Mouse (Mus musculus): ENCODE results near the gene Dbf4.

Gene Dbf4

DNA sequence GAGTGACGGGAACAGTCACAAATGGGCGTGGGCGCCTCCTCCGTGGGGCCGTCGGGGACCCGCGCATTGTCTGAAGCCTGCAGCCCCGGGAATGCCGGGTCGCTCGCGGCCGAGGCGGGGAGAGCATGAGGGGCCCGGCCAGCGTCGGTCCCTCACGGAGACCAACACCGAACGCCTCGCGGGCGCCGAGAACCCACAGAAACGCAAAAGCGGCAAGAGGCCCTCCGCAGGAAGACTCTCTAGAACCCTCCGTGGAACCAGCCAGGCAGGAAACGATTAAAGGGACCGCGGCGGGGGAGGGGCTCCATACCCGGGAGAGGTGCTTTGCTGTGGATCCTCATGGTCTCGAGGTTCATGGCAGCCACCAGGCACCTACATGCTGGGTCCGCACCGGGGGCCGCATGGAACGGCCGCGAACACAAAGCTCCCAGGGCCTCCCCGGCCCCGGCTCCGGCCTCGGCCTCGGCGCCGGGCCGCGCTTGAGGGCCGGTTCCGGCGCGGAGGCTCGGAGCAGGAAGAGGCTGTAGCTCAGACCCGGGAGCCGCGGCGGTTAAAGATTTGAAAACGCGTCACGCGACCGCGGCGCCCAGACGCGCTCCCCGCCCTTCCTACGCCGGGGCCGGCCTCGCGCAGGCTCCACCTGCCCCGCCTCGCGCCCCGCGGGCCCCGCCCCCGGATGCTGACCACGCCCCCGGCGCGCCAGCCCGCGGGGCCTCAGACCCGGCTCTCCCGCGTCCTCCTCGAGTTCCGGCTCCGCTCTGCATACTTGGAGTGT, at the start of gene Dbf4, which contains the start of gene Slc25a40:
Gene Dbf4, minus strand, starts transcription at position 560 of the 775 bp plus-strand sequence.
Gene Slc25a40, plus strand, starts transcription at position 694 of the 775 bp plus-strand sequence.
- peak; percentile 99 for DNase-seq

DNA sequence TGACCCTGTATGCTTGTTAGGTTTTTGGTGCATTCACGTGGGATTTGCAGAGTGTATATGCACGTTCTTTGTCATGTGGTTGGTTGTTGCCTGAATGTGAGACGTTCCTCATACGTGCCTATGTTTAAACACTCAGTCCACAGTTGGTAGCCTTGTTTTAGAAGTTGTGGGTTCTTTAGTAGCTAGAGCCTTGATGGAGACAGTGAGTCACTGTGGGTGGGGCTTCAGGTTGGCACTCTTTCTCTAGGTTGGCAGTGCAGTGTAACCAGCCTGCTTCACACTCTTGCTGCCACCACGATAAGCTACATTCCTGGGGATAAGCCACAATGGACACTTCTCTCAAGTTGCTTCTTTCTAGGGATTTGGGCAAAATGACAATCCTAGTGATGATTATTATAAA, 34.0 kb upstream of the Dbf4 start:
- DNase-seq, result no peak

DNA sequence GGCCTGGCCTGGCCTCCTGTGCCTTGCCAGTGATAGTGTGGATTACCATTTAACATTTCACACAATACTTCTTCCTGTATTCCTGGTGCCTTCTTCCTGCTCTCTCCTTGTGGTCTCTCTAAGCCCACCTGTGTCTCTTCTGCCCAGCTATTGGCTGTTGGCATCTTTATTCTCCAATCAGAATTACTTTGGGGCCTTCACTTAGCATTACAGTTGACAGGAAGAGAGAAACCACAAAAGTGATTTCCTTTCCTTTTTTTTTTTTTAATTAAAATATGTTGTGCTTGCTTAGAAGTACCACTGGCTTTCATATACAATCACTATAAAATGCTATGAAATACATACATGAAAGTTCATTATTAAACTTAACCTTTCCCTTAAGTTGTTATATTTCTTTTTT, 33.0 kb upstream of the Dbf4 start:
- no peak for DNase-seq

DNA sequence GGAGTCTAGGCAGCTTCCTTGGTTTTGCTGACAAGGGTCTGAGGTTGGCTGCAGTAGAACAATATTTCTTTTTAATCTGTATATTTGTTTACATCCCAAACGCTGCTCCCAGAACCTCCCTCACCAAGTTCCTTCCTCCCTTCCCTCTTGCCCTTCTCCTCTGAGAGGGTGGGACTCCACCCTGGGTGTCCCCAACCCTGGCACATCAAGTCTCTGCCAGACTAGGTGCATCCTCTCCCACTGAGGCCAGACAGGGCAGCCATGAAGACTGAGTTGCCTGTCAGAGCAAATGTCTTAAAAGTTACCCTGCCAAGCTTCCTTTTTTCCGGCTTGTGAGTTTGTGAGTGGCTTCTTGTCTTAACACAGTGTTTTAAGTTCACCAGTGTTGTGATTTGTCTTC, 16.6 kb upstream of the Dbf4 start:
- DNase-seq, result peak; percentile 56

DNA sequence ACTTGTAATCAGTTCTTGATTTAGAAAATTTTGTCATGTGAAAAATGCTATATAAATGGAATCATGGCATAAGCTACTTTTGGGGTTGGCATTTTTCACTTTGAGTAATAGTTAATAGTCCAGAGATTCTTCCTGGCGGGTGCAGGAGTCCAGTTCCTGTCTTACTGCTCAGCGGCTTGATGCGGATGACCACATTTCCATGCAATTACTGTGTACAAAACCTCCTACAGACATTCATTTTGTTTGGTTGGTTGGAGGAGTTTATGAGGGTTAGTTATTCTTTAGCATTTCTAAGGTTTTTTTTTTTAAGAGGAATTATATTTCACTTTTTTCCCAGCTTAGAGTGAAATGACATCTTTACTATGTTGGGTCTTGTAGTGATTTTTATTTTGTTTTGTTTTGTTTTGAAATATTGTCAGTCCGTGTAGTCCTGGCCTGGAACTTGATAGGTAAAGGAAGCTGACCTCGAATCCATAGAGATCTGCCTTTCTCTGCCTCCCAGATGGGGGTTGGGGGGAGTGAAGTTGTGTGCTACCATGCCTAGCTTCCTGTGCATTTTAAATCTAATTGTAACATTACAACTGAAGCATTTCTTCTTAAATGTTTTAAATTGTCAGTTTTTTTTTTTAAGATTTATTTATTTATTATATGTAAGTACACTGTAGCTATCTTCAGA, 15.1 kb upstream of the Dbf4 start:
- peak; percentile 62 for DNase-seq

DNA sequence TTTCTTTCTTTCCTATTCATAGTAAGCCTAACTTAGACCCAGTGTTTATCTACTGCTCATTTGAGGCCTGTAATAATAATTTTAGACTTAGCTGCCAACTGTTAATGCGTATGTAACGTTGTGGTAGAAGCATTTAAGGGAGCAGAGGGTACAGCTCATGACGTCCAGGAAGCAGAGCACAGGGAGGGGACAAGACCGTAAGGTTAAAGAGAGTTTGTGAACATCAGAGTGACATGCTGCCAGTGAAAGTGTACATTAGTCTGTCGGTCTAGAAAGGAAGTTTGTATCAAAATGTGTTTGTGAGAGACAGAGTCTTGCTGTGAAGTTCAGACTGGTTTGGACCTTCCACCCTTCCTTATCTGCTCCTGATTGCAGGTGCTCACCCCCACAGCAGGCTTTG, 3.4 kb upstream of the Dbf4 start:
- no peak for DNase-seq

DNA sequence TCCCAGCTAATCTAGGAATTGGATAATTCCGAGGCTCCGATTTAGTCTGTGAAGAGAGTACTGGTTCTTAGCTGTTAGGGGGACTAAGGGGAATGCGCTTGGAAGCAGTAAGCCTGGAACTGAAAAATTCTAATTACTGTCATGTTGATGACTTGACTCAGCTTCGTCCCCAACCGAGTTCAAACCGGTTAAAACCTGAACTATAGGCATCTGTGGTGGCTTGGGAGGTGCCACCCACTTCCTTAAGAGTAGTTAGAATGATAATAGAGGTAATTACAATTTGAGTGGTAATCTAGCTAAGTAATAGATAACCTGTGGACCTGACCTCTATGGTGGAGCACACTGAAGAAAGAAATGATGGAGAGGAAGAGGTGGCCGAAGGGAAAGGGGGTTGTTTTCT, 1.6 kb upstream of the Dbf4 start:
- DNase-seq, result no peak

DNA sequence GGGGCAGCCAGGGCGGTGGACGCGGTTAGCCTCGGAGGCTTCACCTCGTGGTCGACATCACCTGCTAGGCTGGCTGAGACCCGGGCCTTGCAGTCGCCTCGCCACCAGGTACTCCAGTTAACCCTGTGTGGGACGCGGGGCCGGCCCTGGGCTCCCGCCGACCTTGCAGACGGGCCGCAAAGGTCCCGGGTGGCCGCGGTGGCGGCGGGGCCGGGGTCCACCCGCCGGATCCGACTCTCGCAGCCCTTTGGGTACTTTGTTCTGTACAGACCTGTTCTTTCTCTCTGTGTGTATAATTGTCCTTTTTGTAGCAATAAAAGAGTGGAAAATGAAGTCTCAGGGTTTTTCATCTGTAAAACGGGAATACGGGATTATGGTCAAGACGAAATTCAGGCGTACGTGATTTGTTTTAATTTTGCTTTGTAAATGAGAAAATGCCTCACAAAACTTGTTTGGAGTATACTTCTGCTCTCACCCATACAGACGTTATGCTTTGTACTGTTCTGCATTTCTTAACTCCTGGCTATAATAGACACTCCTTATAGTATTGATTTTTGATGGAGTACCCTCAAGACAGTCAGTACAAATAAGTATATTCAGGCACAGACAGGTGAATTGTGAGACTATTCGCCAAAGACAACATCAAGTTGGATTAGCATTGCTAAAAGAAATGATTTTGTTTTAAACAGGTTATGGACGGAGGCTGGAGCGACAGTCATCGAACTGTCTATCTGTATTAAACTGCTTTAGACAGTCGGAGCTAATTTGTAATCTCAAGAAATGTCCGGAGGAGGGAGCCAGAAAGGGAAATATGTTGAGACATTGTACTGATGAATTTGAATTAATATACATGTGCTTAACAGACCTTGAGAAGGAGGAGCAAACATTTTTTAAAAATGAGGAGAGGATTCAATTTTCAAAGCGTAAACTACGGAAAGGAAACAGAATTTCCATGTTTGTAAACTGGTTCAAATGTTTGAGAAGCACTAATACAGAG, 714 bp upstream of the Dbf4 start:
- no peak for DNase-seq

DNA sequence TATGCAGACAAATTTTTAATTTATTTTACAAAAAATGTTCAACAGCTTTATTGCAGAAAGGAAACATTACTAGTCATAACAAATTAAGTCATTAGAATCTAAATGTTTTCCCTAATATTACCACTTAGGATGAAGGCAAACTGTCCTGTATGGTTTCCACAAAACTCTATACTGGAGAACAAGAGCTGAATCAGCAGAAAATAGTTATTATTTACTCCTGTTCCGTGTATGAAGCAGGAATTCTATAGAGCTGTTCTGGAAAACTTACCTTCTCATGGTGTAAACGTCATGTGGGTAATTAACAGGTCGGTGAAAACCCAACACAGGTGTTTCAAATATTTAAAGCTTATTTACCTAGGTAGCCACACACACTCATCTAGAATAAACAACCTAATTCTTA, 1.1 kb downstream of the Dbf4 start:
- no peak for DNase-seq

DNA sequence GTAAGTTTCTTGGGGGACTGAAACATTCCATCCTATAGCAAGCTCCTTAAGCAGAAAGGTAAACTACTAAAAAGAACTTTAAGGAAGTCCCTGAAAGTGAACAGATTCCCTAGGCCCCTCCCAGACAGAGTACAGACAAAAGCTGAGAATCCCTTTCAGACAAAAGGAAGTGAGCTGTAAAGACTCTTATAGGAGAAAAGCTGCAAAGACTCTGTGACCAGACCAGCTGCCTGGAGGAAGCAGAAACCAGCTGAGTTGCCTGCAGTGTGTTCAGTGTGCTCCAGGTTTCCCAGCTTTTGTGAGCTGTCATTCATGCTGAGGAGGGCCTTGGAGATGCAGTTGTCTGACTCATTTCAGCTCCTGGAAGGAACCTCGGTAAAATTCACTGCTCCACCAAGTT, 5.1 kb downstream of the Dbf4 start:
- DNase-seq, result no peak

DNA sequence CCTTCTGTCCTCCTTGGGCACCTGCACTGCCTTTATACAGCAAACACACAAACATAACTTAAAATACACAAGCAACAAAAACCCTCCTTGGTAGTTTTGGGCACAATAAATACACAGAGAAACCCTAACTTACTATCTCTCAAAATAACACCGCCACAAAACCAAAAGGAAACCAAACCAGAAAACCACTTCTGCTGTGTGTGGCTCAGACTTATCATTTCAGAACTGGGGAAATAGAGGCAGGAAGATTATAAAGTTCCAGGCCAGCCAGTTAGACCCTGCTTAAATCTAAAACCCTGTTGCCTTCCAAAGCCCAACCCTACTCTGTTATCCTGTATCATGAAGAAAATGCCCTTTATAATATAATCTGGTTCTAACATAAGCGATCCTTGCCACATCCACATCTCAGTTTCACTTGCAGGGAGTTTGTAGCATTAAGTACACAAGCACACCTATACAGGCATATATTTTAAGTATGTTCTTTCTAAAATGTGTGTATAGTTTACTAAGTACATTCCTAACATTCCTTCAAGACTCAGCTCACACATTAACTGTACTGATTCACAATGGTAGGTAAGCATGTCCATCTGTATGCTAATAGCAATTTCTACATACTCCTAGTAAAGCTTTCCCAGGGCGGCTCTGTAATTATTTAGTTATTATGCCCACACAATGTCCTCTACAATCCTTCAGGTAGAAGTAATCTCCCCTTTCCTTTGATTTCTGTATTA, 5.7 kb downstream of the Dbf4 start:
- DNase-seq, result no peak

DNA sequence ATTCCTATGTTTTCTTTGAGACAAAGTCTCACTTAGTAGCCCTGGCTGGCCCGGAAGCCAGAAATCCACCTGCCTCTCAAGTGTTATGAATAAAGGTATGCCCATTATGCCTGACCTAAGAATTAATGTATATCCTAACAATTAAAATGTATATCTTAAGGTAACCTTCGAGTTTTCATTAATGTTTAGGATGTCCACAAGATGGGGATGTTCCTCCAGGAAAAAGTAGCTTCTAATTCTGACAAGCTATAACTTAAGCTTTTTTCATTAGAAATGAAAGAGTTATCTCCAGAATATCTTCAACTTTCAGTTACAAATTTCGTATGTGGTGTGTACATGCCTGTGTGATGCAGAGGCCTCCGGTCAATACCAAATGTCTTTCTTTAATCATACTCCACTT, 13.8 kb downstream of the Dbf4 start:
- no peak for DNase-seq

DNA sequence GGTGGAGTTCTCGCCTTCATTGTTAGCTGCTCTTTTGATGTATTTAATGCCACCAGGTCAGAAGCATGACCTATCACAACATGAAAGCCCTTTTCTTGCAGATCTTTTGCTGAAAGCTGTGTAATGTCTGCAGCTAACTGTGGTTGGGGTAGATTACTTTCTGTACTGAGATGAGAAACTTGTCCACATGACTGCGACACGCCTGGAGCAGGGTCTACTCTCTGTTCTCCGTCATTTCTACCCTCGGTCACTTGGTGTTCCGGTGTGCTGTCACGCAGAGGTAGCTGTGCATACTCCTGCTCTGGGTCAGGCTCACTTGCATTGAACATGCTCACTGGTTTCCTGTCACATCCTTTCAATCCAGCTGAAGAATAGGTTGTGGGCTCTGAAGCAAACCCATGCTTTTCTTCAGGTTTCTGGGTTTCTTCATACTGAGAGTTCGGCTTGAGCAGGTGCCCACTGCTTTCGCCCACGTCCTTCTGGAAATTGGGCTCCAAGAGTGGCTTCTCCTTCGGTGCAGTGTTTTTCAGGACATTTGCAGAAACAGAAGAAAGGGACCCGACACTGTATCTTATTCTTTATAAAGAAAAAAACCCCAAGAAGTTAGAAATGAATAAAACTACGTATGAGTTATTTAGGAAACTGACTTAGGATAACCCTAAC, 24.8 kb downstream of the Dbf4 start:
- DNase-seq, result no peak

DNA sequence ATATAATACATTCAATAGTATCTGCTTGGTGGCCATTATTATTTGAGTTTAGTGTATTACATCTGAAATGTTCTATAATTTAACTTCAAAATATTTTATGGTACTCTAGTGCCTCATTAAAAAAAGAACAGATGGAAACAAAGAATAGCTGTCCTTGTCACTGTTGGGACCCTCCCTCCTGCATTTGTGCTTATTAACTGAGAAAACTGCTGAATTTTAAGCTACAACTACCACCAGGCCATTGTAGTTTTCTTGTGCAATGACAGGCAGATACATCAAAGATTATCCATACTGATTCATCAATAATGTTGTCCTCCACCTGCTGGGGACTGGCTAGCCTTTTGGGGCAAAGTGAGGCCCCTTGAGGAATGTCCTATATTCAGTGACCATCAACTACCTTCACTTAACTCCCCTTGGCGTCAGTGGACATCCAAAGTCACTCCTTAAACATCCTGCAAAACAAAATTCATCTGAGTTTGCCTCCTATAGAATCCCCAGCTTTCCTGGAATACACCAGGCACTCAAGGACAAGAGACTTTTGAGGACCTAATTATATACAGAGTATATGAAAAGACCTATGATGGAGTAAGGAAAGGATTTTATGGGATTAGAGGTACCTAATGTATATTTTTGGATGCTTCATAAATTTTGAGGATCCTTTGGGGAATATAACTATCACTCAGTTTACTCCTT, 28.5 kb downstream of the Dbf4 start:
- no peak for DNase-seq

DNA sequence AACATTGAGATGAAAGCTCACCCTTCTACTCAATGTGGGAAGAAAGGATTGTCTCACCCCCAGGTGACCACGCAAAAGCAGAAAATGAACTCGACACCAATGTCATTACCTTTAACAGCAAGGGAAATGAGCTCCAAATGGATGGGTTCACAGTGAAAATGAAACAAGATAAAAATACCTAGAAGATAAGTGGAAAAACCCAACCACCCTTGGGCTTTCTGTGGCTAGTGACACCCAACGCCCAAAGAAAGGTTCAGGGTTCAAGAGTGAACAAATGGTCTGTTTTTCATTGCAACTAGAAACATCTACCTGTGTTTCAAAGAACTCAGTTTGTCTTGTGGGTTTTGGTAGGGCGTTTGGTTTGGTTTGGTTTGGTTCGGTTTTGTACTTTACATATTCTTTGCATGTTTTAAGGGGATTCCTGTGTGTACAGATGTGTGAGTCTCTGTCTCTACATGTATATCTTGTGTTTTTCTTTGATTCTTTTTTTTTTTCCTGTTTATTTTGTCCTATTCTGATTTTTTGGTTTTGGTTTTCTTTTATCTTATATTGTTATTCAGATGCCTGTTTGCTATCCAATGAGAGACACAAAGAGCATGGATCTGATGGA, 48.1 kb downstream of the Dbf4 start:
- DNase-seq, result no peak

DNA sequence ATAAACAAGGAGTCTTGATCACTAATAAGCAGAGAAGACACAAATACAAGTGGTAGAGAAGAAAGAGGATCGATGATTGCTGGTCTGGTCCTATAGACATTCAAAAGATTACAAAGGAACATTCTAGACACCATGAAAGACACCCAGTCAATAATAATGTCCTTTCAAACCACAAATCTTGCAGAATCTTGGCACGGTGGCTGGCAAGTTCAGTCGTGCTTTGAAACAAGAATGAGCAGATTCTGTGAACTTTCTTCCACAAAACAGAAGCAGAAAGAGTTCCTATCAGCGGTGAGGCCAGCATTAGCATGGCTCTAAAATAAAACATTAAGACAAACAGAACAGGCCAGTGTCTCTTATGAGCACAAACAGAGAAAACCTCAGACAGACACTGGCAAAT, 49.1 kb downstream of the Dbf4 start:
- no peak for DNase-seq

DNA sequence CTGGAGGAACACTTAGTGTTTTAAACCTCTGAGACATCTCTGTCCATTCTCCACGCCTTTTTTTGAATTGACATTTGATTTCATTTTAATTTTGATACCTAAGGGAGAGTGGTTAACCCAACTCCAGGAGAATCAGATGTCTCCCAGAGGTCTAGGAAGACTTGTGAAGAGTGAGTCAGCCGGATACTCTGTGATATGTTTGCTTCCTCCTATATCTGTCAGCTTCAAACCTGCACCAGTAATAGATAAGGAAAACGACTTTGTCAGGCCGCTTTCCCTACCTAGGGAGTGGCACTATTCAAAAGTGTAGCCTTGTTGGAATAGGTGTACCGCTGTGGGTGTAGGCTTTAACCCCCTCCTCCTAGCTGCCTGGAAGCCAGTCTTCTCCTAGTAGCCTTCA, 53.7 kb downstream of the Dbf4 start:
- DNase-seq, result no peak

DNA sequence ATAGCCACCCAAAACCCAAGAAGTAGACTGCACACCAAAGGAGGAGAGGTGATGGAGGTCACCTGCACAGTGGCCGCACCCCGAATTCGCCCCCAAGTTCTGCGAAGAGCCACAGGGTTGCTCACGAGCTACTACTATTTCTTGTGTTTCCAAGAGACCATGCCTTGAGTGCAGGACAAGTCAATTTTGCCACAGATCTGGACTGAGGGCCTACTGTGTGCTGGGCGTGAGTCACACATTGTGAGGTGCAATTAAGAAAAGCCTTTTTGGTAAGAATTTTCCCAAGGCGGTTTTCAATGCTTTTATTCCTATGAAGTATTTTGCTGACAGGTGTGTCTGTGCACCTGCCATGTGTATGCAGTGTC, 54.2 kb downstream of the Dbf4 start:
- no peak for DNase-seq

DNA sequence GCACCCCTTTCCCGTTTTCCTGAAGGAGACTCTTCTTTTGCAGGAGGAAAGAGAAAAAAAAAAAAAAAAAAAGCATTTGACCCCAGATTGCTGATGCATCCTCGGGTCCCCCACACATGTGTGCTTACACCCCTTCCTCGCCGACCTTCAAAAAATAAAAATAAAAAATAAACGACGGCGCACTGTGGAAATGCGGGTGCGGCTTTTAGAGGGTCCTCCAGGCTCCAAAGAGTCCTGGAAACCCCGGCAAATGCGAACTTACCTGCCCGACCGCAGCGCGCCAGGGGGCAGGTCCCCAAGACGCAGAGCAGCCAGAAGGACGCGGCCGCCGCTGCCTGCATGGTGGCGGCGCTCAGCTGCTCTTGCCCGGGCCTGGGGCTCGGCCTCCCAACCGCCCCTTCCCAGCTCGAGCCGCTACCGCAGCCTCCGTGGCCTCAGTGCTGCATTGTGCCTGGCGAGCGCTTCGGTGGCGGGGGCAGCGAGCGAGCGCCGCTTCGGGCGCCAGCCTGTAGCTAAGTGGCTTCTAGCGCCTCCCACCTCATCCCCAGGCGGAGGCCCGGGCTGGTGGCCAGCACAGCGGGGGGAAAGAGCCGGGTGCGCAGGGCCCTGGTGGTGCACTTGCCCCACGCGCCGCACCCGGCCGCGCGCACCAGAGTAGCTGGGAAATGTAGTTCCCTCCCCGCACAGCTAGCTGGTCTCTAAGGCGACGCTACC, 54.7 kb downstream of the Dbf4 start, which contains the start of gene Adam22:
Gene Adam22, minus strand, starts transcription at position 547 of the 714 bp plus-strand sequence.
- peak; percentile 99 for DNase-seq
